Mouse (Mus musculus) adrenal gland, adult 18-20 months (tissue): ENCODE results near the gene Col6a3. TPM values are rescaled to one million over a fixed set of nuclear protein-coding genes. Genes with fewer than 3 reads are reported as not detected.
A peak's percentile ranks its signal among the peaks of the same experiment; 100 is the strongest.

Experiments used
- DNase-seq, 2 experiments: peaks; one replicate each; pipeline ENCODE4 v3.0.0; 2021 to 2022; ENCODE audit warnings: low spot score in 2 of 2
- total RNA-seq, 2 experiments: library from RNA; stranded (reverse); gene quantifications; 1 replicate in 1 of 2; 2 replicates in 1 of 2; pipeline ENCODE4 v1.2.3; 2021

The Col6a3 gene
- total RNA-seq, 2 experiments from 2014 or later = 13.6 to 21.0 TPM

- no peak for DNase-seq
Measured at GRCm38 (mm10) chr1:90800466-90800865, 43.3 kb downstream of the Col6a3 start.

DNA sequence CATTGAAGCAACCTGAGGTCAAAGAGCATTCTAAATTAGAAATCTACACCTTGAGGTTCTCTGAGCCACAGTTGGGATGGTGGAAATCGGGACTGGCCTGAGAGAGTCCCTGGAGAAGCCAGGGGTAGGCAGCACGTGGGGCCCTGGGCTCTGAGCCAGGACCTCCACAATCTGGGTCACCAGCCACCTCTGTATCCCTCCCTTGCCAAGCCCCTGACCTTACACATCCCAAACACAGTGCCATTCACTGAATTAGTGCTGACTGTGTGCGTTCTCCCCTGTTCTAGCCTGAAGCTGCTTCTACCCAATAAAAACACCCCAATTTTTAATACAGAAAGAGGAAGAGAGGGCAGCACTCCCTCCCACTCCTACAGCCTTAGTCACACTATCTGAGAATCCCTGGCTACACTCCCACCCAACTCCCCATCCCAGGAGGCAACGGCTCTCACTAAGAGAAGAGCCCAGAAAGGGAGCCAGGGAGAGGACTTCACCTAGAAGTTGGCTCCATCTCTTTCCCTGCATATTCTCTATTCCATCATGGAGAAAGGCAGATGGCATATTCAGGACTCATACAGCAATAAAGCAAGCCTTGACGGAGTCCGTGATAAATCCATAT lies 46.4 kb downstream of the Col6a3 start:
- DNase-seq = peak; percentile 26 to 38

GRCm38 (mm10) chr1:90793368-90793767 lies 50.4 kb downstream of the Col6a3 start:
- no peak for DNase-seq

DNA sequence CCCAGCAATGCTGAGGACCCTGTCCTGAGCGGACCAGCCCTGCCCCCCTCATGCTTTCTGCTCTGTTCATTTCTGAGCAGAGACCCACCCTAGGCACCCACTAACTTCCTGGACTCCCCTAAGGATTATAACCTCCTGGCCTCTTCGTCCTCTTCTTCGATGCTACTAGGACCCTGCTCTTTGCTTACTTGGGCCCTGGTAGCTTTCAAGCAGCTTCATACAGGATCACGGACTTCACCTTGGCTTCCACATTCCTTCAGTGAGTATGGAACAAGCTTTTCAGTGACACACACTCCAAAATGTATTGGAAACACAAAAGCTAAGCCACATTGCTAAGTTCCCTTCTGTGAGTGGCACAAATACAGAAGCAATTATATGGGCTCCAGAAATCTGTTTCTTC lies 52.8 kb downstream of the Col6a3 start:
- DNase-seq = no peak

- DNase-seq = no peak
Measured at GRCm38 (mm10) chr1:90789506-90789905, 54.3 kb downstream of the Col6a3 start.

GRCm38 (mm10) chr1:90780446-90780845 lies 63.3 kb downstream of the Col6a3 start:
- DNase-seq = no peak

- no peak for DNase-seq
Measured at GRCm38 (mm10) chr1:90779072-90779471, 64.7 kb downstream of the Col6a3 start.

- no peak for DNase-seq
Measured at GRCm38 (mm10) chr1:90775477-90776241, 68.1 kb downstream of the Col6a3 start.

DNA sequence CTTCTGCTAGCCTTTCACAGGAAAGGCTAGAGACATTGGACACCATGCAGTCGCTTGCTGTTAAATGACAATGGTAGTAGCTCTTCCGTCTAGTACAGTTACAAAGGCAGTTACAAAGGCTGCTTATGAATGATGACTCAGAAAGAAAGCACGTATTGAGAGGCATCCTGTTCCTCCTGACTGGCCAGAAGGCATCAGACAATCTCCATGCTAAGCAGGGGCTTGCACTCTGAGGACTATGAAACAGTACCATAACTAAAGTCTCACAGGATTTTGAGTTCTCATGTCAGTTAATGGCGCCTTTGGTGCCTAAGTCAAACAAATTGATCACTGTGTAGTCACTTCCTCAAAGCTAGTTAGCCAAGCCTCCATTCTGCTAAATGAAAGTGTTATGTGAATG lies 72.6 kb downstream of the Col6a3 start:
- DNase-seq = no peak

GRCm38 (mm10) chr1:90770027-90770426 lies 73.7 kb downstream of the Col6a3 start:
- no peak for DNase-seq

DNA sequence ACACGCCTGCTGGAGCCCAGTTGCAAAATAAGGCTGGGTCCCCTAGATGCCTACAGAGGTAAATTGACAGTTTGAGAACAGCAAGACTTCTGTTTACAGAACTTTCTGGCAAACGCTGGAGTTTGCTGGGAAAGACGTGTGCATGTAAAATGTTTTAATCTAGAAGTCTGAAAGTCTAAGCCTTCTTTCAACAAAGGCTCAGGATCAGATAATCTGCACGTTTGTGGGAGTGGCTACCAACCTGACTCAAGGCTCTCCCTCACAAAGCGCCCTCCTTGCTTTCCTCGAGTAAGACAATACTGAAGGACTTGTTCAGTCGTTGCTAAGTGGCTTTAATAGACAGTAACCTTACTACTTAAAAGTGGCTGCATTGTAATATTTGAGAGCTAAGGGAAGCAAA lies 74.5 kb downstream of the Col6a3 start:
- DNase-seq = no peak

- no peak for DNase-seq
Measured at GRCm38 (mm10) chr1:90758091-90758673, 85.6 kb downstream of the Col6a3 start.

DNA sequence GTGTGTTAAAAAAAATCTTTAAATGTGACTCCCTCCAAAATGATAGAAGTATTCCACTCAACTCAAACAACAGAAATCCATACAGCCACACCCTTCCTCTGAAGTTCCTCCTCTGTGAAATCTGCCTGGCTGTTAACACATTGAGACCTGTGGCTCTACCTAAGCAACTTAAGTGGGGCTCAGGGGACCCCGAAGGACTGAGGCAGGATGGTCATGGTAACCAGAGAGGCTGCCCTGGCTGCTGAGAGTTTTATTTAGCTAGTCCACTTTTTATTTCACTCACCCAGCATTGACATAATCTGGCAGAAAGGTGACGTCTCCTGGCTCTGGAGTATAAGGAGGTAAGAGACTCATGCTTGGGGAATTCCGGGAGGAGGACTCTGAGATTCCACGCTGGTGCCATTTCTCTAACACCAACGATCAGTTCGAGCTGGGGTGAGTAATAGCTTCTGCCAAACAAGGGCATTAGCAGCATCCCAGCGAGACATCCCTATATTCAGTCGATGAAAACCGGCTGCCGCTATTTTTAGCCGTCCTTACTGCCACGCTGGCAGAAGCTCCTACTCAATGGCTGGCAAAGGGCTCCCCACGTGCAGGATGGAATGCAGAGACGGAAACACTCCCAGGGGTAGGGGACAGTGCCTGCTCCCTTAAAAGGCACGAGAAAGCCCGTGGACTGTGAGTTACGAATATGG lies 89.8 kb downstream of the Col6a3 start:
- DNase-seq = no peak

DNA sequence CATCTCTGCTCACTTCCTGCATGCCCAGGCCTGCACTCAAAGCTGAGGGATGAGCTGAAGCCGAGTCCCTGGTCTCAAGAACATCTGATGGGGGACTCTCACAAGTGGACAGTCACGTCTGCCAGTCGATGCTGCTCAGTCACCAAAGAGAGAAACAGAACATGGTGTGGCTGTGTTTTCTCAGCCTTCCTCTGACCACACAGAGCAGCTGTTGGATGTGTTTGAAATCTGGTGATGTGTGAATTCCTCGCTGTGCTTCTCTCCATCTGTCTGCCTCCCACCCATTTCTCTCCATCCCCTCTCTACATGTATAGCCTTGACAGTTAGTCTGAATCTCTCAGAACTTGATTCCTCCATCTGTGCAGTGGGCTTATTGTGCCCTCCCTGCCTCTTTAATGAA lies 92.5 kb downstream of the Col6a3 start:
- no peak for DNase-seq

DNA sequence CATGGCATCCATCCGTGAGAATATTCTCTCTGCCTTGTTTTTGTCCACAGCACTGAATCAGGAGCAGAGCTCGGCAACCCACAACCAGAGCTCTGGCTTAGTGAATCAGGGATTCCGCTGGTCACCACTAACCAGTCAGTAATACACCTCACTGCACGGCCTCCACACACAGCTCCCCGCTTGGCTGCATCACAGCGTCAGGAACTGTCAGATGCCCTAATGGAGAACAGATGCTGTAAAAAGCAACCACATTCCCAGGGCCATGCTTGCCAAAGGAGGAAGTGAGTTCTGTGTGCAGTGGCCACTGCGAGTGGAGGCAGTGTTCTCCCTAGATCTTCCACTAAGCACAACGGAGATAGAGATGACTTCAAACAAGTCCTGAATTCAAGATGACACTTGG lies 93.6 kb downstream of the Col6a3 start:
- no peak for DNase-seq

- no peak for DNase-seq
Measured at GRCm38 (mm10) chr1:90748544-90748943, 95.2 kb downstream of the Col6a3 start.

GRCm38 (mm10) chr1:90743941-90744386 lies 99.8 kb downstream of the Col6a3 start:
- peak in 1 of 2 experiments; percentile 25 for DNase-seq

- DNase-seq = no peak
Measured at GRCm38 (mm10) chr1:90743445-90743844, 100.3 kb downstream of the Col6a3 start.

GRCm38 (mm10) chr1:90742641-90743040 lies 101.1 kb downstream of the Col6a3 start:
- DNase-seq = no peak

DNA sequence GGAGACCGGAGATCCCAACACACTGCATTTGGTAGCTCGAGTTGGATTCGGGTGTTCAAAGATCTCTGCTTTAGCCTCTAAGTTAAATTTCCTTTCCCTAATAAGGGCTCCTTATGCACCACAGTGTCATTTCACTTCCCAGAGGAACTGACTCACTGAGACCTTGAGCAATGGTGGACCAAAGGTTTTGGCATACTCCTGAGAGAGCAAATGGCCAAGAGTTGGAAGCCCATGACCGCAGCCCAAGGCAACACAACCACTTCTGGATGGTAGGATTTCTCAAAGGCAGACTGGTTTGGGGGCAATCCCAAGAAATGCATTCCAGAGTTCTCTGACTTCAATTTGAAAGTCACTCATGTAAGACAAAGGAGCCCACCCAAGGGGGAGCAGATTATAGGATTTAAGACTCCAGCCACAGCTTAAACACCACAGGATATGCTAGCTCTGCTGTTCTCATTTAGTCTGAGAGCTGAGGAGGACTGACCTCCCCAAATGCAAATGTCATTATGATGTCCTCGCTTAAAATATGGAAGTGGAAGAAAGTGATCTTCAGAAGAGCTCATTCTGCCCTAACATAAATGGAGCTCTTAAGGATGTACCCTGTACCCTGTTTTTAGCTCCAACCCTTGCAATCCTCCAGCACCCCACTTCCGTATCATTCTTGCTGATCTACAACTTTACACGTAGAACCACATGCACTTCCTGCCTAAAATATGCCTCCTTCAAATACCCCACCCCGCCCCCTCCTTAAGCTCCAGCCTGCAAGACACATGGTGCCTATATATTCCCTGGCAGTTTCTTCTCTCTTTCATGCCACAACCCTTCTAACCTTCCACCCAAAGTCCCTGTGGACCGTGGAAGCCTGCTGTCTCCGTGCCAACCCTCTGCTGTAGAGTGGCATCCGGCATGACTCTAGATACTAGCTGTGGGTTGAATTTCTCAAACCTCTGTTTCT lies 103.3 kb downstream of the Col6a3 start:
- no peak for DNase-seq

GRCm38 (mm10) chr1:90738913-90739312 lies 104.9 kb downstream of the Col6a3 start:
- DNase-seq = no peak
